Mouse (Mus musculus) retina, embryonic 14.5 days (tissue): Measurements from ENCODE around the gene Caly.

ENCODE experiments used
- DNase-seq: peaks from one replicate; pipeline ENCODE4 v3.0.0-alpha.2; 2015; ENCODE audit warnings: low spot score

Gene Caly

GRCm38 (mm10) chr7:140082242-140082678 lies at the start of gene Caly:
TSS of gene Caly (minus strand) at chr7:140082548.
- peak; percentile 85 for DNase-seq

DNA sequence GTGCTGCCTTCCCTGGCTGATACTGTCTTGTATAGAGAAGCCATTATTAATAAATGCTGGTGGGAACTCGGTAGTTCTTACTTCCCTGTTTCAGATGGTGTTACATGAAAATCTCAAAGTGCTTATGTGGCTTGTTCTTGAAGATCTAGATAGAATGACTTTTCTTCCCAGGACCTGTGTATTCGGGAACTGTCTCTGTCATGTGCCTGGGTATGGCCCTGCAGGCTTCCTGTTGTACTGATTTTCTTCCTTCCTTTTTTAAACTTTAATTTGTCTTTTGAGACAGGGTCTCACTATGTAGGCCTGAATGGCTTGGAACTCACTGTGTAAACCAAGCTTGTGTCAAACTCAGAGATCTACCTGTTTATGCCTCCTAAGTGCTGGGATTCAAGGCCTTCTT lies 45.6 kb upstream of the Caly start:
- DNase-seq, result no peak

GRCm38 (mm10) chr7:140126934-140127333 lies 44.6 kb upstream of the Caly start:
- DNase-seq, result no peak

DNA sequence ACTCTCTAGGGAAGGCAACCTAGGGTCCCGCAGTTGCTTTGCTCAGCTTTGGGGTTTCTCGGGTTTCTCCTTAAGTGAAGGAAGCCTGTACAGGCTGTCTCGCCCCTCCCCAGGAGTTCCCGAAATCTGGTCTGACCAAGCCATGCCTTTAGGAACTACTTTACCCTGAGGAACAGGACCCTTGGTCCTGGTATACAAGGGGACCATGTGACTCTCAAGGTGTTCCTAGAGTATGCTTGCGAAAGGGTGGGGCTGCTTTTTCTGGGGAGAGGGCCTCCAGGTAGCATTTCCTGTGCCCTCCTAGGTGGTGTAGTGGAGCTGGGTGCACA lies 43.6 kb upstream of the Caly start:
- DNase-seq, result no peak

- peak; percentile 88 for DNase-seq
Observed at GRCm38 (mm10) chr7:140125278-140126021, 43.1 kb upstream of the Caly start.

DNA sequence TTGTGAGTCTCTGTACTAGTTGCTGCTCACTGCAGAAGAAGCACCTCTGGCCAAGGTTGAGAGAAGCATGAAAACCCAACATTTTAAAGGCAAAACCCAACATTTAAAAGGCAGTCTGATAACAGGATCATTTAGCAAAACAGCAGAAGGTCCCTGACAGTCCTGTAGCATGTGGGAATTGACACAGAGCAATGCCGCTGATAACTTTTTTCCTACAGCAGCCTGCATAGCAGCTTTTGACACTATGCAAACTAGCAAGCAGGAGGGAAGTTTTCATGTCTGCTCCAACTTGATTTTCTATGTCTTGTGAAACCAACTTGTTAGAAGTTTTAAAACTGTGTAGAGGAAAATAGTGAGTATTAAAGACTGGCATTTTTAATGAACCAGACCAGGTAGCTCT lies 42.0 kb upstream of the Caly start:
- DNase-seq, result no peak

DNA sequence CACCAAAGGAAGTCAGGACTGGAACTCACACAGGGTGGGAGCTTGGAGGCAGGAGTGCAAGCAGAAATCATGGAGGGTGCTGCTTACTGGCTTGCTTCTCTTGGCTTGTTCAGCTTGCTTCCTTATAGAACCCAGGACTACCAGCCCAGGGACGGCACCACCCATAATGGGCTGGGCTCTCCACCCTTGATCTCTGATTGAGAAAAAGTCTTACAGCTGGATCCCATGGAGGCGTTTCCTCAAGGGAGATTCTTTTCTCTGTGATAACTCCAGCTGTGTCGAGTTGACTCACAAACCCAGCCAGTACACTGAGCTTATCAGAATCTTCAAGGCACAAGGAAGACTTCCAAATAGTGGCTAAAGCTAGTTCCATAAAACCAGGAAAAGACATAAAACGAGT lies 40.4 kb upstream of the Caly start:
- DNase-seq, result no peak

GRCm38 (mm10) chr7:140121338-140121910 lies 39.1 kb upstream of the Caly start:
- DNase-seq, result no peak

- no peak for DNase-seq
Observed at GRCm38 (mm10) chr7:140120484-140120883, 38.1 kb upstream of the Caly start.

- DNase-seq, result peak; percentile 85
Observed at GRCm38 (mm10) chr7:140116329-140117054, 34.1 kb upstream of the Caly start, which contains the start of gene Echs1. TSS of gene Echs1 (minus strand) at chr7:140116476.

DNA sequence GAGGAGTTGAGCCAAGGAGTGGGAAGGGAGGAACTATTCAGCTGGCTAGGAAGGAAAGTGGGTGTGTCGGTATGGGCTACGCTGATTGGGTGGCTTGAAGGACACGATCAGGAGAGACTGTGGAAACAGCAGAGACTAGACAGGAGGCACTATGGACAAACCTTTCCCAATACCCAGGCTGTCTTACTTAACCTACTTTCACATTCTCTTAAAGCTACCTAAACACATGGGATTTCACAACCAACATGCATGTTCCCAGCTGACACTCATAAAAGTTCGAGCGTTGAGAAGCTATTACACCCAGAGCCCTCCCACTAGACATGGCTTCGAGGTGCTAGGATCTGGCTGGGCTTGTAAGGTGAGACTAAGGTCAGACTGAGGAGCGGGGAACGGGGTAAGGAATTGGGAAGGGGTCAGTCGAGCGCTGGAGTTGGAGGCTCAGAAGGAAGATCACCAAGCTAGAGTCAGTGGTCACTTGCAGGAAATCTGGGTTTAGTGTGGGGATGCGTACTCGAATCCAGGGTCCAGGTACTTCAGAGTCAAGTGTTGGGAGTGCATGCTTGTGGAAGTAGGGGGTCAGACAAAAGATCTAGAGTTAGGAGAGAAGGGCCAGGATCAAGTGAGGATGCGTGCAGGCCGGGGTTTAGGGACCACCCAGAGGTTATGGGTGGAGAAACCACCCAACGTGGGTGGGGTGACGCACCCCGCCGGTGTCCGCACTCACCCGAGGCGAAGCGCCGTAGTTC lies 33.4 kb upstream of the Caly start, which contains the start of gene Paox:
TSS of gene Paox (plus strand) at position 217 of the 746 bp plus-strand sequence.
- DNase-seq, result peak; percentile 71

DNA sequence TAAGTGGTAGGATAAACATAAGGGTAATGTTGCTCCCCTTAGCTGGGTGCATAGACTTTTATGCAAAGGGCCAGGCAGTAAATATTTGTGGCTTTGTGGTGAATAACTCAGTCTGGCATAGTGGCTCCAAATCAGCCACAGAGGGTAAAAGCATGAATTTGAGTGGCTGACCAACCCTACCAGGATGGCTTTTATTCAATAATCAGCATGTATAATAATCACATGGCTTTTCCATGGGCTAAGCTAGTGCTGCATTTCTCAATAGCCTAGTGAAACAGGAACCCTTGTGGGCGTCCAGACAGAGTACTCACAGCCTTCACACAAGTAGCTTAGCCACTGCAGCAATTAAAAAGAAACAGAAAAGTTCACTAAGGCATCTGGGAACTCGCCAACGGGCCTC lies 29.6 kb upstream of the Caly start:
- DNase-seq, result no peak

DNA sequence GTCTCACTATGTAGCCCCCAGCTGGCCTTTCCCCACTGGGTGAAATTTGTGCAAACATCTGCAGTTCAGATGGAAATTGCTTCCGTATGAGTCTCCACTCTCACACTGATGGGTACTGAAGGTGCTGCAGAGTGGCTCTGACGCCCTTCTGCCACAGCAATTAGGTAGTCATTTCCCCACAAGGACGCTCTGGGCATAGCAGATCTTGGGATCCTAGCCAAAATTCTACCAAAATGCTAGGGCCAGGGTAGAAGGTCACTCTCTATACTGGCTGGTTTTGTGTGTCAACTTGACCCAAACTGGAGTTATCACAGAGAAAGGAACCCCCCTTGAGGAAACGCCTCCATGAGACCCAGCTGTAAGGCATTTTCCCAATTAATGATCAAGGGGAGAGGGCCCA lies 21.7 kb upstream of the Caly start:
- DNase-seq, result no peak

- DNase-seq, result peak; percentile 82
Observed at GRCm38 (mm10) chr7:140101993-140102860, 19.9 kb upstream of the Caly start, which contains the start of gene Fuom. TSS of gene Fuom (minus strand) at chr7:140102441.

- no peak for DNase-seq
Observed at GRCm38 (mm10) chr7:140101498-140101897, 19.1 kb upstream of the Caly start.

DNA sequence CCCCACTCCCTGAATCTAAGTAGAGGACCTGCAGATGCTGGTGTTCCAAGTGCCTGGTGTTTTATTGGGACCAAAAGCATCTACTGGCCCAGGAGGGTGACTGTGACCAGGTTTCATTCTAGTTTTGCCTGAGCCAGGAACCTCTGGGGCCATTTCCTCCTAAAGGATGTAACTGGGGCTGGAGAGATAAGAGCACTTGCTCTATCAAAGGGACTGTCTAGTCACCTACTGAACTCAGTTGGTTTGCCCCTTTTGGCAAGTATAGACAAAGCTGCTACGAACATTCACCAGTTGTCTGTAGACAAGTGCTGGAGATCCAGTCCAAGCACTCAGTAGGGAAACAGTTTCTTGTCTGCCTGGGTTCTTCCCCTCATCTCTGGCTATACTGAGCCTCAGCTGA lies 16.1 kb upstream of the Caly start:
- no peak for DNase-seq

- no peak for DNase-seq
Observed at GRCm38 (mm10) chr7:140096055-140096454, 13.7 kb upstream of the Caly start.

DNA sequence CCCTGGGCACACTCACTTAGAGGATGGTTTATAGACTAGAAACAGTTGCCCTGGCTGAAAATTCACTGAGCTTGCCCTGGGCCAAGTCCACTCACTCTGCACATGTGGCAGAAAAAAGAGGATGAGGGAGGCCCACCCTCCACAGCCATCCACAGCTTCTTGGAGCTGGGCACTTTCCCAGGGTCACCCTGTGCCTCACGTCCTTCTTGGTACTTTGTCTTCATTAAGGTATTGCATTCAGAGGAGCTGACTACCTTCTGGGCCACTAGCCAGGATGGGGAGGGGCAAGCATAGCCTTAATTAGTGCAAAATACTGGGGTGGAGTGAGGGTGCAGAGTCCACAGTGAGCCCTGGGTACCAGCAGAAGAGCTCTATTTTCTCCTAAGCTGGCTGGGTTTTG lies 13.2 kb upstream of the Caly start:
- no peak for DNase-seq

DNA sequence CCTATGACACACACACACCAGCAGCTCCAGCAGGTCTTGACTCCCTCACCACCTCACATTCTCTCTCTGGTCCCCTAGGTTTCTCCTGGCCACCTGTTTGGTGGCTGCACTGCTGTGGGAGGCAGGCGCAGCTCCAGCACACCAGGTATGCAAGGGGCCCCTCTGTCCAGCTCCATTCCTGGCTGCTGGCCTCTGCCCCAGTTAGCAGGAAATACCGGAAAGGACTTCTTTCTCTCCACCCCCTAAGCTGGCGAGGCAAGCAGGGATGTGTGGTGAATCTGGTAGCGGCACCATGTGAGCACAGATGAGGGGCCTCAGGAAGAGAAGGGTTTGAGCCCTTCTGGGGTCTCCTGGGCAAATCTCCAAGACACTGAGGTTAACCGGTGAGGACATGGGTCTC lies 12.6 kb upstream of the Caly start:
- DNase-seq, result no peak

- no peak for DNase-seq
Observed at GRCm38 (mm10) chr7:140092924-140093528, 10.7 kb upstream of the Caly start, which contains the start of gene Prap1. TSS of gene Prap1 (plus strand) at chr7:140093395.

GRCm38 (mm10) chr7:140090601-140091000 lies 8.3 kb upstream of the Caly start:
- DNase-seq, result no peak
